Mouse (Mus musculus): Measurements from ENCODE around the gene Sdccag8. TPM values are rescaled to one million over a fixed set of nuclear protein-coding genes. Genes with fewer than 3 reads are reported as not detected.

Sdccag8 gene
- polyA plus RNA-seq, 1 experiment from 2014 or later: 6.4 TPM

GRCm38 (mm10) chr1:176991473-176991872 lies 177.0 kb downstream of the Sdccag8 start:
- H3K4me3 ChIP-seq (ENCODE audit: low read depth, low read length): no peak overlapping the region
- H3K36me3 ChIP-seq (ENCODE audit: control insufficient read depth, insufficient read depth, low read length): no peaks in the 10 kb centered on the region
- H3K4me2 ChIP-seq (replicated peaks; ENCODE audit: low read depth): no peak overlapping the region
- ATAC-seq (ENCODE audit: low FRiP score, low TSS enrichment) (no peak), DNase-seq (ENCODE audit: low spot score) (no peak)
- TF ChIP-seq EP300 (optimal IDR thresholded peaks at IDR 0.05) (no peak), CTCF (IDR thresholded peaks at IDR 0.05; ENCODE audit: low read depth) (no peak)
- no peak overlapping the region for H3K9ac ChIP-seq (ENCODE audit: low read length)
- no peaks in the 10 kb centered on the region for H3K27me3 ChIP-seq (ENCODE audit: control insufficient read depth, insufficient read depth, low read length)
- H3K27ac ChIP-seq (replicated peaks): no peak overlapping the region
- H3K4me1 ChIP-seq (replicated peaks; ENCODE audit: control insufficient read depth, insufficient read depth): no peaks in the 10 kb centered on the region
- no peaks in the 10 kb centered on the region for H3K9me3 ChIP-seq (ENCODE audit: control insufficient read depth, low read length)
- WGBS: 92% methylated on average over 4 of the region's 4 CpGs

- no peak overlapping the region for H3K9ac ChIP-seq (ENCODE audit: low read length)
- DNase-seq (ENCODE audit: low spot score) (no peak), ATAC-seq (ENCODE audit: low FRiP score, low TSS enrichment) (no peak)
- no peaks in the 10 kb centered on the region for H3K36me3 ChIP-seq (ENCODE audit: control insufficient read depth, insufficient read depth, low read length)
- H3K9me3 ChIP-seq (ENCODE audit: control insufficient read depth, low read length): no peaks in the 10 kb centered on the region
- H3K27ac ChIP-seq (replicated peaks): no peak overlapping the region
- H3K27me3 ChIP-seq (ENCODE audit: control insufficient read depth, insufficient read depth, low read length): no peaks in the 10 kb centered on the region
- no peak overlapping the region for H3K4me3 ChIP-seq (ENCODE audit: low read depth, low read length)
- TF ChIP-seq EP300 (optimal IDR thresholded peaks at IDR 0.05) (no peak), CTCF (IDR thresholded peaks at IDR 0.05; ENCODE audit: low read depth) (no peak)
- H3K4me2 ChIP-seq (replicated peaks; ENCODE audit: low read depth): no peak overlapping the region
- 85% methylated on average over 8 of the region's 8 CpGs for WGBS
- H3K4me1 ChIP-seq (replicated peaks; ENCODE audit: control insufficient read depth, insufficient read depth): peaks cover under 1% of the 10 kb centered on the region; the same call in 1 of the 2 replicates
These were observed 178.1 kb downstream of the Sdccag8 start for GRCm38 (mm10) chr1:176992517-176992916.

- DNase-seq (ENCODE audit: low spot score) (no peak), ATAC-seq (ENCODE audit: low FRiP score, low TSS enrichment) (no peak)
- no peaks in the 10 kb centered on the region for H3K27me3 ChIP-seq (ENCODE audit: control insufficient read depth, insufficient read depth, low read length)
- peaks cover 4% of the 10 kb centered on the region; the same call in 1 of the 2 replicates for H3K4me1 ChIP-seq (replicated peaks; ENCODE audit: control insufficient read depth, insufficient read depth)
- H3K36me3 ChIP-seq (ENCODE audit: control insufficient read depth, insufficient read depth, low read length): no peaks in the 10 kb centered on the region
- WGBS: 77% methylated on average over 18 of the region's 18 CpGs
- H3K27ac ChIP-seq (replicated peaks): no peak overlapping the region
- H3K4me3 ChIP-seq (ENCODE audit: low read depth, low read length): no peak overlapping the region
- H3K9me3 ChIP-seq (ENCODE audit: control insufficient read depth, low read length): no peaks in the 10 kb centered on the region
- no peak for TF ChIP-seq EP300 (optimal IDR thresholded peaks at IDR 0.05)
- TF ChIP-seq CTCF (IDR thresholded peaks at IDR 0.05; ENCODE audit: low read depth): no peak
- H3K9ac ChIP-seq (ENCODE audit: low read length): no peak overlapping the region
- no peak overlapping the region for H3K4me2 ChIP-seq (replicated peaks; ENCODE audit: low read depth)
These were observed 178.9 kb downstream of the Sdccag8 start for GRCm38 (mm10) chr1:176993141-176994010.

GRCm38 (mm10) chr1:176994087-176994486 lies 179.6 kb downstream of the Sdccag8 start:
- no peak for ATAC-seq (ENCODE audit: low FRiP score, low TSS enrichment)
- Histone ChIP-seq H3K36me3 (ENCODE audit: control insufficient read depth, insufficient read depth, low read length) (no peaks in the 10 kb centered on the region), H3K4me3 (ENCODE audit: low read depth, low read length) (no peak overlapping the region), H3K9ac (ENCODE audit: low read length) (no peak overlapping the region), H3K27ac (replicated peaks) (no peak overlapping the region), H3K9me3 (ENCODE audit: control insufficient read depth, low read length) (no peaks in the 10 kb centered on the region), H3K27me3 (ENCODE audit: control insufficient read depth, insufficient read depth, low read length) (no peaks in the 10 kb centered on the region), H3K4me1 (replicated peaks; ENCODE audit: control insufficient read depth, insufficient read depth) (peaks cover 4% of the 10 kb centered on the region; the same call in 1 of the 2 replicates), H3K4me2 (replicated peaks; ENCODE audit: low read depth) (no peak overlapping the region)
- DNase-seq (ENCODE audit: low spot score): no peak
- 59% methylated on average over 7 of the region's 7 CpGs for WGBS
- TF ChIP-seq EP300 (optimal IDR thresholded peaks at IDR 0.05) (no peak), CTCF (IDR thresholded peaks at IDR 0.05; ENCODE audit: low read depth) (no peak)

- Histone ChIP-seq H3K36me3 (ENCODE audit: control insufficient read depth, insufficient read depth, low read length) (no peaks in the 10 kb centered on the region), H3K9ac (ENCODE audit: low read length) (no peak overlapping the region), H3K4me3 (ENCODE audit: low read depth, low read length) (no peak overlapping the region), H3K27ac (replicated peaks) (no peak overlapping the region), H3K27me3 (ENCODE audit: control insufficient read depth, insufficient read depth, low read length) (no peaks in the 10 kb centered on the region), H3K4me2 (replicated peaks; ENCODE audit: low read depth) (no peak overlapping the region), H3K4me1 (replicated peaks; ENCODE audit: control insufficient read depth, insufficient read depth) (peaks cover 4% of the 10 kb centered on the region; the same call in 1 of the 2 replicates), H3K9me3 (ENCODE audit: control insufficient read depth, low read length) (no peaks in the 10 kb centered on the region)
- TF ChIP-seq EP300 (optimal IDR thresholded peaks at IDR 0.05): no peak
- no peak for TF ChIP-seq CTCF (IDR thresholded peaks at IDR 0.05; ENCODE audit: low read depth)
- 67% methylated on average over 11 of the region's 11 CpGs for WGBS
- ATAC-seq (ENCODE audit: low FRiP score, low TSS enrichment) (no peak), DNase-seq (ENCODE audit: low spot score) (no peak)
These were observed 180.4 kb downstream of the Sdccag8 start for GRCm38 (mm10) chr1:176994707-176995418.

- no peak for ATAC-seq (ENCODE audit: low FRiP score, low TSS enrichment)
- H3K27ac ChIP-seq (replicated peaks): no peak overlapping the region
- 92% methylated on average over 4 of the region's 4 CpGs for whole genome bisulfite sequencing
These were observed 180.9 kb downstream of the Sdccag8 start for GRCm38 (mm10) chr1:176995419-176995775.

More at GRCm38 (mm10) chr1:176995419-176995775, 180.9 kb downstream of the Sdccag8 start:
- TF ChIP-seq EP300 (optimal IDR thresholded peaks at IDR 0.05) (no peak), CTCF (IDR thresholded peaks at IDR 0.05; ENCODE audit: low read depth) (no peak)
- Histone ChIP-seq H3K9ac (ENCODE audit: low read length) (no peak overlapping the region), H3K4me2 (replicated peaks; ENCODE audit: low read depth) (no peak overlapping the region), H3K4me1 (replicated peaks; ENCODE audit: control insufficient read depth, insufficient read depth) (peaks cover 4% of the 10 kb centered on the region; the same call in 1 of the 2 replicates), H3K27me3 (ENCODE audit: control insufficient read depth, insufficient read depth, low read length) (no peaks in the 10 kb centered on the region), H3K36me3 (ENCODE audit: control insufficient read depth, insufficient read depth, low read length) (no peaks in the 10 kb centered on the region), H3K4me3 (ENCODE audit: low read depth, low read length) (no peak overlapping the region), H3K9me3 (ENCODE audit: control insufficient read depth, low read length) (no peaks in the 10 kb centered on the region)
- no peak for DNase-seq (ENCODE audit: low spot score)

Measured in stomach, postnatal 0 days (tissue).